Mouse (Mus musculus) spleen, adult 2 months (tissue): ENCODE results near the gene Axin1.

ENCODE experiments used
- CTCF ChIP-seq: fragments of 200-500 bp; IDR thresholded peaks from 2 replicates; pipeline ENCODE4 v1.5.1; 2011; ENCODE audit warnings: mild to moderate bottlenecking, inconsistent platforms; ENCODE audit not compliant: insufficient read depth, insufficient read length, insufficient replicate concordance; ENCODE audit errors: extremely low read depth
- POLR2A ChIP-seq: fragments of 200-500 bp; IDR thresholded peaks from 2 replicates; pipeline ENCODE4 v1.6.1; 2011; ENCODE audit warnings: low read depth, low read length, inconsistent platforms

DNA sequence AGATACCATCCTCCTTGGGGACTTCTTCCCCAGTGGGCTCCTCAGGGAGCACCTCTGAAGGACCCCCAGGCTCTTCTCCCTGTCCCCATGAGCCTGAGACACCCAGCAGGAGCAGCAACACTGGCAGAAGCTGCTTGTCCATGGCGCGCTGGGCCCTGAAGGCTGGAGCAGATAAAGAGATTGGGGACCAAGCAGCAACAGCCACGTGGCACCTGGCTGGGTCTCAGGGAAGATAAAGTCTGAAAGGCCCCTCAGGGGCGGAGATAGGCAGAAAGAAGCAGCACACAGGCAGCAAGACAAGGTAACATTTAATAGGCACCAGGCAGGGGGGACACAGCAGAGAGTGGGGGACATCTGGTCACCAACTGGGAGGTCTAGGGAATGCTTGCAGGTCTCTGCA lies 60.4 kb downstream of the Axin1 start, which contains the start of gene Pdia2:
- TF ChIP-seq CTCF (no peak), POLR2A (no peak)
